Mouse (Mus musculus) layer of hippocampus, postnatal 10 days (tissue): ENCODE measurements at regions not wholly inside any gene's neighbourhood (a gene's known extent, or its start where the extent isn't known, plus 50 kb on each side); places are given as distances from the start of the nearest gene placed in this dataset.

Source experiments
- DNase-seq, 2 experiments: peaks; one replicate each; pipeline ENCODE4 v3.0.0; 2021; ENCODE audit warnings: low spot score in 2 of 2

DNA sequence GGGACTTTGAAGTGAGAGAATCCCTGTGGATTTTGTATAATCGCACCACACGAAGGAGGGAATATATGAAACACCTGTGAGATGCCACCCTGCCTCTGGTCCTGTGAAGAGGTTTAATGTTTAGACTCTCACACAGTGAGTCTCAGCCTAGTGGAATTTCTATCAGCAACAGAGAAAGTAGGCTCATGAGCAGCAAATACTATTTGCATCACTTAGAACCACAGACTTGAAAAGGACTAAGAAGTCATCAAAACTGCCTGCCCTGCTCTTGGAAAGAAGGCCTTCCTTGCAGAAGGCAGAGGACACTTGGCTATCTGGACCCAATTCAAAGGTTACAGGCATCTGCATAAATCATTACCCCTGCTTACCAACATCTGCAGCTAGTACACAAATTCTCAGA is 662.1 kb upstream of the Nrsn1 start:
- no peak for DNase-seq

DNA sequence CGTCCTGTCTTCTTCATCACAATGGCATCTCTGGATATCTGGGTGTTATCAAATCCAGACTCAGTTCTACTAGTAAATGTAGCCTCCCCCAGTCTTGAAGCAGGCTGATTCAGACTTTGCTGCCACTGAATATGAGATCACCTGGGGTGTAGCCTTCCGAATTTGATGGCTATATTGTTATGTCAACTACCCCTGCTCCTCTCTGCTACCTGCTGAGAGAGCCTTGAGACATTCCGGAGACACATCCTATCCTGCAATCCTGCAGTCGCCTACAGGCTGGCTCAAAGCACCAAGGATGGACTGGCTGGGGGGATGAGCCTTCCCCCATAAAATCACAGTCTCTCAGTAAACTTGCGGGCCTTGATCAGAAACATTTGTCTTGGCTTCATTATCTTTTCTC is 655.4 kb upstream of the Nrsn1 start:
- no peak for DNase-seq

DNA sequence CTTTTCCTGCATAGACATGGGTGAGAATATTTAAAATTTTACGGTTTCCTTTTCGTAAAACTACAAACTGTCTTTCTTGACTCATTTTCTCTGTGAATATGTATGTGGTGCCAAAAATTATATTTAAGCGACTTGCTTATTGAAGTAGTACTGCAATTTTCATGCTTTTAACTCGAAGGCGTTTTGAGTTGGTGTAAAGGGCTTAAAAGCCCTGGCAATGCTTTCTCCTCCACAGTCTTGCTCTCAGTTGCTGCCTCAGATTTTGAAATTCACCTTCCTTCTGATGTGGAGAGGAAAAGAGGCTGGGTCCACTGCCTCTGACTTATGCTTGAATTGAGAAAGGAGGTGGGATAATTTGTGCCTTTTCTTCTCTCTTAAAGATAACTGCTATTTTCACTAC is 629.6 kb upstream of the Nrsn1 start:
- no peak for DNase-seq

DNA sequence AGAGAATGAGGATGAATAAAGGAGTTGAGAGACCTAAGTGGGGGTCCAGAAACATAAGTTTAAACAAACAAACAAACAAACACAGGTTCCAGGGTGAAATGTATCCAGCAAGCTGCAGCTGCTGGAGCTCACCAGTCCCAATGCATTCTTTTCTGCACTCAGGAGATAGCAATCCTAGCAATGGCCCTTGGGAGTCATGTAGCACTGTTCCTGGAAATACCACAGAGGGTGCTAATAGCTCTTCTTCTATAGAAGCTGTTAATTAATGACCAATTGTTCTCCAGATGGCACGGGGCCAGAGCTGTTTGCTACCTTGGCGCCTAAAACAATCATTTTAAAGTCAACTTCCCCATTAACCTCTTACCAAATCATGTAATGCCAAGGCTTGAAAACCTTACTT is 622.8 kb upstream of the Nrsn1 start:
- no peak for DNase-seq

DNA sequence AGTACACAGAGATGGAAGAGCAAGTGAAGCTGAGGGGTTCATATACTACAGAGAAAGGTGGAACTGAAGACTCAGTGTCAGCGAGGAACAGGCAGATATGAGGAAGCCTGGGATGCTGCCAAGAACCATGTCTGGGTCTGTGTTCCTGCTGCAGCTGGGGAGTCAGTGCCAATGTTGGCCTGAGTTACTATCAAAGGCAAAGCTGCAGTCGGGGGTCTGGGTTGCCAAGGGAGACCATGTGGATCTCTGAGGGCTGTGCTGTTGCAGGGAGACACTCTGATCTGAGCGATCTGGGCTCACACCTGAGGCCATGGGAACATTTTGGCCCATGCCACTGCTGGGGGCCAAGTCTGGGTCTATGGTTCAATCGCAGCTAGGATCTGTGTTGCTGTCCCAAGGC is 612.5 kb upstream of the Nrsn1 start:
- peak; percentile 22 to 30 for DNase-seq

DNA sequence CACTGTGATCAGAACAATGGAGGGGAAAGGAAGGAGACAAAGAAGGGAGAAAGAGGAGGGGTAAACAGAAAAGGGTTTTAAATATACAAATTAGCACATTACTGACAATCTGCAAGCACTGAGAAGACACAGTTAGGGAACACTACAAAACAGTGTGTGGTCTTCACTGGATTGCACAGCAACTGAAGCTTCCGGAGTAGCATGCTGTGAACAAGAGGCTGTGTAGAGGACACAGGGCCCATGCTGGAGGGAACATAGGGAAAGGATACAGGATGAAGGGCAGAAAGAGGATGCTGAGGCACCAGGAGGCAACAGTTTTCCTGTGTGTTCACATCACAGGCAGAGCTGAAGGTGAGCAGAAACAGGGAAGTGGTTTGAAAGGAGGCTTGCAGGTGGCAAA is 598.6 kb upstream of the Nrsn1 start:
- DNase-seq: no peak

DNA sequence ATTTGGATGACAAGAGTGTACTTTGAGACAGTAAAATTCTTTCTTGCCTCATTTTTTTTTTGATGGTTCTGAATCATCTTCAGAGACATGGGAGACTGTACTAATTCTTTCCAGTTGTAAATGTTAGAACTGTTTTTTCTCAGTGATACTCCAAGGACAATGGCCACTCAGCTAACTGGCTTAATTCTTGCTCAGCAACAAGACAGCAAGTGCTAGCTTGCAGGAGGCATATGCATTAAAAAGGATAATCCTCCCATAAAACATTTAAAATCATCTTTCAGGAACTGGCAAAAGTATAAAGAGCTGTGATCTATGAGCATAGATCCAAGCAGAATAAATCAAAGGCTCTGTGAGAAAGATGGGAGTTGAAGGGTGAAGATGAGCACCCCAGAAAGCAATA is 587.9 kb upstream of the Nrsn1 start:
- no peak for DNase-seq

DNA sequence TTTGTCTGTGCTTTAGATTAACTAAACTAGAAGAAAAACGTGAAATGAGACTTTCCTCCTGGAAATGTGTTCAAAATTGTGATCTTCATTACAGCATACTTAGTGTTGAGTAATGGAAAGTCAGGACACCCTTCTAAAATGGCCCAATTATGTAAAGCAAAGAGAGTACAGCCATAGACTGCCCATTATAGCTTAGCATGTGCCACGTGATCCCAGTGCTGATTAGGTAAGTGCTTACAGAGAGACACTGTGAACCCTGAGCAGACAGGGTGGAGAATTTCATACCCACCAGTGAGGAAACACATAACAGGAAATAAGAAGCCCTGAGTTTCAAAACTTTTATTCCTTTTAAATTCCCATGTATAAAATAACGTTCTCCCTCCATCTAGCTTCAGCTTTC is 587.3 kb upstream of the Nrsn1 start:
- DNase-seq: no peak

DNA sequence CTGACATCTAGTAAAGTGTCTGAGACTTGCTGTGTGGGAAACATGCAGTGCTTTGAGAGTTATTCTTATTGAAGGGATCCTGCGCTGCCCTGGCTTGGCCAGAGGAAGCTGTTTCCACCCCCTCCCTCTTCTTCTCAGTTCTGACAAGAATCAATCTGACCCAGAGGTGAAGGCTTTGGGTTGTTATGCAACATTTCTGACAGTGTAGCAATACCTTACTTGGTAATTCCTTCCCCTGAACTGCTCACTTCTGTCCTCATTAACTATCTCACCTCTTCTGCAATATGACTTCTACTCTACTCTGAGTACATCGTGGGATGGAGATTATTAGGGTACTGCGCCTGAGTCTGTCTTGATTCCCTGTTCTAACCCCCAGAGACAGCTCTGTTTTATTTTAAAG is 586.8 kb upstream of the Nrsn1 start:
- no peak for DNase-seq

DNA sequence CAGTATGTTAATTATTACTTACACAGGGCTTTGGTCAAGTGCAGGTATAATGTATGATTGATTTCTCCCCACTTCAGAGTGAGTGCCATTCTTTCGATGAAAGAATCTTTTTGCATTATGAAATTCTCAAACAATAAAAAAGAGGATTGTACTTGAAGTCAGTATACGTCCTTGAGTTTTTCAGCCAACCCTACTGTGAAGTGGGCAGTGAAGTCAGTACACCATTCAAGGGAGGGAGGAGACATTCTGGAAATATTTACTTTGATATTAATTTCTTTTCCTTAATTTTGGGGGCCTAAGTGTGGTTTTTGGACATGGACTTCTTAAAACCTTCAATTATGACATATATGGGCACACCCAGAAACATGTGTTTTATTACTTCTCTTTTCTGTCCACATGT is 586.2 kb upstream of the Nrsn1 start:
- no peak for DNase-seq

DNA sequence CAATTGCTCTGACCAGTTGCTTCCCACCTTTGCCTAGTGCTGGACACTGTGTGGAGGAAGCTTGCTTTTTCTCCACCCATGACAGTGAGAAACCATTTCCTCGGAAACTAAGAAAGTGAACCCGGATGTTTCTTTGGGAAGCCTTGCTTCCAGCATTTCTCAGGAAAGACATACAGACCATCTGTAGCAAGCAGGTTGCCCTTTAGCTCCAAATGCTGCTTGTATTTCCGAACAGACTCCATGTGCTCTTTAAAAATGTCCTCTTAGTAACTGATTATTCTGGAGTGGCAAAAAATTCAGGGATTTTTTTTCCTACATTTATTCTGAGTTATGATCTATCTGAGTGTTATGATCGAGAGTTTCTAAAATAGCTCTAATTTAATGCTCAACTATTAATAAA is 577.9 kb upstream of the Nrsn1 start:
- DNase-seq: peak; percentile 8 to 13

DNA sequence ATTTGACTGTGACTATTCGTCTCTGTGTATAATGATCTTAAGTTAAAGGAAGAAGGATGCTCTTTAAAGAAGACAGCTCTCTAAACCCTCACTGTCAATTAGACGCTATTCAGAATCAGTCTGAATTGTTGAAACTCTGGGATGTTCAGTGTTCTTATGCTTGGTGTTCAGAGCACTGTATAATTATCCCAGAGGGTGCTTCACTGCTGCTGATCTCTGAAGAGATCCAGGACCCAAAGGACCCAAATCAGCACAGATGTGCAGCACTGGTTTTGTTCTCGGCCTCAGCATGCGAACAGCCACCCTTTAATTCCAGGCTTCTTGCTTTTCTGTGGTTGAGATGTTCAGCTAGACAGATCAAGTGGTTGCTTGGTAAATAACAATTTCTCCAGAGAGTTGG is 567.9 kb upstream of the Nrsn1 start:
- DNase-seq: no peak

DNA sequence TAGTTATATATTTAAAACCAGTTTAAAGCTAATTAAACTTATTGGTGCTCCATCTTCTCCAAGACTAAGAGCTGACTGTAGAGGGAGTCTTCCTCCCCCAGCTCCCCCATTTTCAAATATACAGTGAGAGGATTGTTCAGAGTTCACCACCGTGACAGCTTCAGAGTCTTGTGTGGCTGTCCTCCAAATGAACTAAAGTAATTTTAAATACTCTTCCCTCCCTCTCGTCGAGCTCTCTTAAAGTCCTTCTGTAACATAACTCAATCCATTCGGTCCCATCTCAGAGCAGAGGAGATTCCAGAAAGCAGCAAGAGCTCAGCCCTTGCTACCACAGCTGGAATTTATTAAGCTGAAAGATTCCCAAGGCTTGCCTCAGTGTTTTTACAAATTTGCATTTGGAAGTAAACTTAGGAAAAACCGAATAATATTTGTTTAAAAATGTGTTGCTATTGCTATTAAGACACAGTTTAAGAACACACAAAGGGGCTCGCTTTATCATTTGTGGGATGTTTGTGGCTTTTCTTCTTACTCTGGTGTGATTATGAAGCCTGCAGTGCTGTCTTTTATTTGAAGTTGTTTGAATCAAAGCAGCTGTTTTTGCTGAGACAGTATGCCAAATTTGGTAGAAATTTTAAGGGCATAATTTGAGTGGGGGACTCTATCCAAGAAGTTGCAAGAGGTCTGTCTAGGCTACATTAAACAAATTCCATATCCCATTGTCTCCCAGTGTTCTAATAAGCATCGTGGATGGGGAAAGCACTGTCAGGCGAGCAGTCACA is 559.0 kb upstream of the Nrsn1 start:
- no peak for DNase-seq

DNA sequence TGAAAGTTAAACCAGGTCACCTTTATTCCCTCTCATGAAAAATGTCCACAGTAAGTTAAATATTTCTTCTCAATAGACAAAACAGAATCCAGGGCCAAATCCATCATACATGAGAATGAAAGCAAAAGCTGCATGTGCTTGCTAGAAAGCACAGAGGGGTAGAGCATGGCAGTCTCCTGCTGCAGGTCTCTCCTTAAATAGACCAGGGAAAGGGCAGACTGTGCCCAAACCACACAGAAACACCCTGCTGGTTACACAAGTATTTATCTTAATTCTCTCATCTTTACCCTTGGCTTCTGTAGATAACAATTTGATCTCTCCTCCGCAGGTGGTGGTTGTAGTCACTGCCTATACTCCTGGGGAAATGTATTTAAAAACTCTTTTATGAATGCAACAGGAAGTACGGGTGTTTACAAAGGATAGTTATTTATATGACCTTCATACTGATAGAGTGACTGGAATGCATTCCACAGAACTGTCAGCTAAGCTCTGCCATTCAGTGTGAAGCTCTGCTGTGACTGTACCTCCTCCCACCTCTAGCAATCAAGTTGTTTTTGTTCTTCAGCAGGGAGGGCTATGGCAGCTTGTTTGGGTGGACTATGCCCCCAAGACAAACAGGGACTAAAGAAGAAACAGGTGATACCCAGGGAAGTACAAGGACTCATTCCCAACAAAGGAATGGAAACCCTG is 538.4 kb upstream of the Nrsn1 start:
- no peak for DNase-seq

DNA sequence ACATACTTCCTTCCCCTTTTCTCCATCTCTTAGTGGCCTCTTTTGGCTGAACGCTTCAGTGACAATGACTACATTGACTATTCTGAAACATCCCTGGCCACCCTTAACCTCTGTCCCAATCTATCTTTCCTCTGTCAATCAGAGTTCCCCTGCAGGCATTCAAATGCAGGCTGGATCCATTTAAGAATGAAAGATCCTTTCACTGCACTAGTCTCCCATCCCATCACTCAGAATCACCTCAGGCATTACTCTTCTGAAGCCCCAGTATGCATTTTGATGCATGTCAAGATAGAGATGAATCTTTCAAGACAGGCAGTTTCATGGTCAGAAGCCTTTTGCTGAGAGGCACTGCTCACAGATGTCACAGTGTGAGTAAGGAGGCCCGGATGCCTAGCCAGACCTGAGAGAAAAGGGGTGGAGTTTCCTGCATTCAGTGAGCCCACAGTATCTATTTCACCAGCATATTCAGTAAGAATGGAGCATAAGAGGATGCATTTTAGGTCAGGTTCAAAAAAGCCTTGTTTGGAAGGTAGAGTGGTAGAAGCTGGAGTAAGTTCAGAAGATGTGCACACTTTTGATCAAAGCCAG is 523.0 kb upstream of the Nrsn1 start:
- DNase-seq: no peak

DNA sequence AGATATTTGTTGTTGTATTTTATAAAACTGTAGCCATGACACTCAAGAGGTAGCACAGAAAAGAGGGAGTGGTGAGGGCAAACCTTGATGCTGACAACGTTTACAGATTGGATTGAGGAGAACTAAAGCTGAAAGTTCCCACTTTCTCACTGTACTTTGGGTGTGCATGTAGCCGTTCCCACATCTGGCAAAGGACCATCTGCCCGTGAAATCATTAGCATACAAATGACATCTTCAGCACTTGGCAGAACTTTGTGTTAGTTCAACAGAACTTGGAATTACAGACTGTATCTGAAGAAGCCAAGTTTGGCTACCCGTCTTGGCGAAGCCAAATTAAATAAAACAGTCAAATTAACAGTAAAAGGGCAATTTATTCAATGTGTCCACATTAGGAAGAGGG is 510.9 kb upstream of the Nrsn1 start:
- DNase-seq: no peak

DNA sequence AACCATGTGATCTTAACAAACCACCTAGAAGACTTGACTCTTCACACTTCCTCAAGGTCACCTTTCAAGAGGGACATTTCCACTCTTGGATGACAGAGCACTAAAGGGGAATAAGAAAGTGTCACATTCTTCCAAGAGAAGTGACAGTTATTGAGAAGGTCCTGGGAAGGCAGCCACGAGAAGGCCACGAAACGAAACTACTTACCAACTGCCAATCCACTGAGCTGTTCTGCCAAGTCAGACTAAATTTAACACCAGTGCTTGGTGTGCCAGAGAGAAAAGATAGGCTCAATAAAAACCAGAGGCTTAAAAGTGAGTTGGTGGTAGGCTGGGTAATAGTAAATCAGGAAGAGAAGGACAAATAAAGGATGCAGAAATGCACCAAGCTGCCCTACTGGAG is 507.4 kb upstream of the Nrsn1 start:
- DNase-seq: peak in 1 of 2 experiments; percentile 21

DNA sequence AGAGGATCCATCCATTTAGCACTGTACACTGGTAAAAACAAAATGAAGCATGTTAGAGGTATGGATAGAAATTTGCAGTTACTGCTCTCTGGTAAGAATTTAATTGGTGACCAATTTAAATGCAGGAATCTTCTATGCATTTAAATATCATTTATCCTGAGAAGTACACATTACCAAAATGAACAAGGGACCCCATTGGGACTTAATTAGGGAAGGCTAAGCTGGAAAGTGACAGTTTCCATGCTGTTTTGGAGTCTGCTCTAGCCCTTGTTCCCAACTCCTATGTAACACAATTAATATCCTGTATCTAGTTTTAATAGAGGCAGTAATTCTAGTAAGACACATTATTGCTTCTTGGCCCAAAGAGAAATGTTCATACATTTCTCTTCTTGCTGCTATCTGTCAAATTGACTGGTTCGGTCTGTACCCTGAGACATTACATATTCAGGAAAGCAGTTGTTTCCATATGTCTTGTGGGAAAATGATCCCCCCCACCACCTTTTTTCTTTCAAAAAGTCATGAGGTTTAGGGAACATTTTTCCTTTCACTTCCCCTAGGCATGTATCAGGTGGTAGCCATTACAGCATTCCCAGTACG is 504.4 kb upstream of the Nrsn1 start:
- DNase-seq: no peak

DNA sequence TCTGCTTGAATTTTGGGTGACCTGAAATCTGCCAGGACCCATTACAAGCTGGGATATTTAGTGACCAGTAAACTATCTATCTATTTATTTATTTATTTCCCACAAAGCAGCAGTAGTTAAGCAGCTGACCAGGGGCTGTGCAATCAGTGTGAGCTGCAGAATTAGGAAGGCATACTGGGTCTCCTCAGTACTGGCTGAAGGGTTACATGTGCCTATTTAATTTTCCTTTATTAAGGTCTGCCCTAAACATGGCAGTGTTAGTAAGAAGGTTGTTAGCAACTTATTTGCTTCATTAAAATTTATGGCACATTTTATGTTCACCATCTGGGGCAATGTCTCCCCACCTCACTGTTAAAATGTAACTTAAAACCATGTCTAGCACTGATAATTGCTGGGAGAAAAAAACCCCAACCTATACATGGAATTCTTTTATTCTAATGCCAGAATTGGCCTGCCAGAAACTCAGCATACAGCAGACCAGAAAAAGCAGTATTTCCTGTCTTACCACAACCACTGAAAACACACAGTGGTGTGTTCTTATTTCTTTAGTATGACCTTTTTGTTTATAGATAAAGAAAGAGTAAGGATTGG is 484.3 kb upstream of the Nrsn1 start:
- DNase-seq: no peak

DNA sequence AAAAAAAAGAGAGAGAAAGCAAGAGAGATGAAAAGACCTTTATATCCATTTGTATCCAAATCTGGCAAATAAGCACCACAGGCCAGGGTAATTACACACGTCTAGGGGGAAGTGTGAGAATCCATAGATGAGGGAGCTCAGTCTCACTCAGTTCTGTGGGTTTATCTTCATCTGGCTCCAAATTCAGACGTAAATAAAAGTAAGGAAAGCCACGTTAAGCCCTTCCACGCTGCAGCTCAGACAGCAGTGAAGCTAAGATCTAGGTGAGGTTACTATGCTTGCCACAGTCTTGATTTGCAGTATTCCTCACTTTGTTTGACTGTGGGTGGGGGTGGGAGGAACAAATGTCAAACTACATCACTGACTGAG is 481.1 kb upstream of the Nrsn1 start:
- no peak for DNase-seq

DNA sequence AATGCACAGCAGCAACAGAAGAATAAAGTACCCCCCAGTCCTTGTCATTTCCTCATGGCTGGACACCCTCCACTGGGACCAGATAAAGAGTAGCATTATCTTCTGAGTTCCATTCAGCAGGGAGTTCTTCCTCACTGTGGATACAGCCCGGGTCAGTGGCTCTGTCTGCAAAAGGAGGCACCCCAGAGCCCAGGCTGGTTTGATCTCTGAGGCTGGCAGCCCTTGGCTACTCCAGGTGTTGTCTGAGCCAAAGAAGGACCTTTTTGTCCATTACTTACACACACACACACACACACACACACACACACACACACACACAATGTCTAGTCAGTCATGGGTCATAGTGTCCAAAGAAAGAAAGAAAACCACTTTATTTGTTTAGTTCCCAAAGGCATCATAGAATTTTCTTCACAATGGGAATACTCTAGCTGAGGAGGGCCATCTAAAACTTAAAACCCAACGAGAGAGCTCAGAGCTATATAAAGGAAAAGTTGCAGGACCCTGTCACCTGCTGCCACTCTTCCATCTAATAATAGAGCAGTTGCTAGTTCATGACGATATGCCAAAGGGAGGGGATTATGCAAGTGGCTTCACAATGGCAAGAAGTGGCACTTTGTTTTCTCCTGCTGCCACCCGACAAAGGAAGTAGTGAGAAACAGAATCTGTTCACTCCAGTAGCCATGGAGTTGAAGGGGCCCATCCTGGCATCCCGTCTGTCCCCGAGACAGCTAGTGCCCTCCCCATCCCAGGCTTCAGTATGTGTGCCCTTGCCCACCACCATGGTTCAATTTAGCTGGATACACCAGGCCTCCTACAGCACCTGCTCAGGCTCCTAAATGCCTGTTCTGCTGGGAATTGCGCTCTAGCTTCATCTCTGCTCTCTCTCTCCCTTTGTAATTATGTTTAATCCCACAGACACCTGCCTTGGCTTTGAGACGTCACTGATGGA is 480.4 kb upstream of the Nrsn1 start:
- peak in 1 of 2 experiments; percentile 24 for DNase-seq
